Mouse (Mus musculus) liver, adult 2 months (tissue): ENCODE data around the gene Mrps36. TPM values are rescaled to one million over a fixed set of nuclear protein-coding genes. Genes with fewer than 3 reads are reported as not detected.

Source experiments
- DNase-seq: peaks from one replicate; pipeline ENCODE4 v3.0.0-alpha.2; 2011; ENCODE audit warnings: low read depth, low spot score; ENCODE audit errors: extremely low read depth
- H3K27ac ChIP-seq: fragments of 200-500 bp; replicated peaks from 2 replicates; pipeline ENCODE4 v1.5.1; 2012; ENCODE audit warnings: low read depth, mild to moderate bottlenecking, control low read depth, inconsistent platforms, low read length; ENCODE audit not compliant: insufficient read depth
- H3K27me3 ChIP-seq: fragments of 200-500 bp; 2 replicates; pipeline ENCODE4 v1.6.1; 2012; ENCODE audit warnings: mild to moderate bottlenecking, moderate library complexity, low read length, inconsistent platforms; ENCODE audit not compliant: control insufficient read depth, insufficient read depth
- H3K36me3 ChIP-seq: fragments of 200-500 bp; 2 replicates; pipeline ENCODE4 v1.6.1; 2012; ENCODE audit warnings: low read length, inconsistent platforms; ENCODE audit not compliant: control insufficient read depth, insufficient read depth
- H3K4me1 ChIP-seq: fragments of 200-500 bp; 2 replicates; pipeline ENCODE4 v1.6.1; 2011; ENCODE audit warnings: low read length; ENCODE audit not compliant: control insufficient read depth, insufficient read depth
- H3K4me3 ChIP-seq: fragments of 200-500 bp; 2 replicates; pipeline ENCODE4 v1.5.1; 2011; ENCODE audit warnings: low read depth, mild to moderate bottlenecking, control low read depth, low read length, moderate library complexity; ENCODE audit not compliant: insufficient read depth
- H3K79me2 ChIP-seq: fragments of 200-500 bp; 2 replicates; pipeline ENCODE4 v1.6.1; 2012; ENCODE audit warnings: inconsistent platforms, mild to moderate bottlenecking, low read length, moderate library complexity; ENCODE audit not compliant: control insufficient read depth, insufficient read depth
- H3K9ac ChIP-seq: fragments of 200-500 bp; 2 replicates; pipeline ENCODE4 v1.6.1; 2012; ENCODE audit warnings: low read depth, mild to moderate bottlenecking, control low read depth, inconsistent platforms, low read length
- CTCF ChIP-seq: fragments of 200-500 bp; IDR thresholded peaks from 2 replicates; pipeline ENCODE4 v1.5.1; 2011; ENCODE audit warnings: low read depth, low read length, control low read depth
- POLR2A ChIP-seq: fragments of 200-500 bp; IDR thresholded peaks from 2 replicates; pipeline ENCODE4 v1.6.1; 2011; ENCODE audit warnings: low read length, control low read depth; ENCODE audit not compliant: insufficient read depth; ENCODE audit errors: extremely low read depth
- WGBS: fragments of 180-500 bp; shearing (Covaris S2); methylation state at CpG from one replicate; pipeline ENCODE4 v1.1.7; 2018; 5-methylcytosine and 5-hydroxymethylcytosine counted together
- polyA plus RNA-seq: library from polyadenylated mRNA; depleted of rRNA; stranded (reverse); fragments of >200 nt; gene quantifications from 2 replicates; pipeline ENCODE4 v1.2.3, GENCODE M21; 2012; rRNA removed
- total RNA-seq: library from RNA; depleted of rRNA; stranded (reverse); fragments of >200 nt; gene quantifications from 2 replicates; pipeline ENCODE4 v1.2.3, GENCODE M21; 2014; rRNA removed

The Mrps36 gene
- total and polyA plus RNA-seq, 2 experiments = 14.7 to 30.4 TPM

GRCm38 (mm10) chr13:100697541-100697940 is 46.9 kb downstream of the Mrps36 start:
- no peak for TF ChIP-seq CTCF
- no peak for TF ChIP-seq POLR2A
- Histone ChIP-seq H3K4me1 (no peaks in the 10 kb centered on the region), H3K79me2 (no peaks in the 10 kb centered on the region), H3K27me3 (no peaks in the 10 kb centered on the region), H3K9ac (no peak overlapping the region), H3K27ac (no peak overlapping the region), H3K36me3 (peaks cover 41% of the 10 kb centered on the region), H3K4me3 (no peak overlapping the region)
- DNase-seq = peak; percentile 5
- WGBS = 81% methylated on average over 3 of the region's 3 CpGs

GRCm38 (mm10) chr13:100687513-100687912 is 56.9 kb downstream of the Mrps36 start:
- Histone ChIP-seq H3K27ac (no peak overlapping the region), H3K4me3 (no peak overlapping the region), H3K4me1 (no peaks in the 10 kb centered on the region), H3K9ac (no peak overlapping the region), H3K27me3 (no peaks in the 10 kb centered on the region), H3K36me3 (peaks cover 24% of the 10 kb centered on the region), H3K79me2 (no peaks in the 10 kb centered on the region)
- DNase-seq = no peak
- no peak for TF ChIP-seq POLR2A
- no peak for TF ChIP-seq CTCF
- 76% methylated on average over 7 of the region's 7 CpGs for WGBS

Other genes with a start within 250 kb of the Mrps36 start
- gene Ocln, start 191.9 kb downstream of the Mrps36 start, total RNA-seq = 51.9 and 52.3 TPM in 2 replicates
- 6.1 and 7.3 TPM in 2 replicates for gene Ocln, start 191.9 kb downstream of the Mrps36 start, polyA plus RNA-seq
- 6.2 and 9.5 TPM in 2 replicates for gene Marveld2, start 127.7 kb downstream of the Mrps36 start, total RNA-seq
- gene Marveld2, start 127.7 kb downstream of the Mrps36 start, polyA plus RNA-seq = 6.4 and 8.6 TPM in 2 replicates
- 46.4 and 52.1 TPM in 2 replicates for gene Ak6, start 93.7 kb downstream of the Mrps36 start, total RNA-seq
- 20.3 and 20.9 TPM in 2 replicates for gene Ak6, start 93.7 kb downstream of the Mrps36 start, polyA plus RNA-seq
- gene Rad17, start 93.6 kb downstream of the Mrps36 start, total RNA-seq = 10.1 and 12.5 TPM in 2 replicates
- gene Rad17, start 93.6 kb downstream of the Mrps36 start, polyA plus RNA-seq = 1.8 and 2.5 TPM in 2 replicates
- gene Taf9, start 93.1 kb downstream of the Mrps36 start, total RNA-seq = 2.1 and 2.5 TPM in 2 replicates
- gene Taf9, start 93.1 kb downstream of the Mrps36 start, polyA plus RNA-seq = 0.67 and 0.76 TPM in 2 replicates
- gene Ccdc125, start 74.9 kb downstream of the Mrps36 start, total RNA-seq = 2.8 and 4.0 TPM in 2 replicates
- gene Ccdc125, start 74.9 kb downstream of the Mrps36 start, polyA plus RNA-seq = 1.7 and 2.2 TPM in 2 replicates
- 13.1 and 15.1 TPM in 2 replicates for gene Cdk7, start 13.7 kb downstream of the Mrps36 start, total RNA-seq
- gene Cdk7, start 13.7 kb downstream of the Mrps36 start, polyA plus RNA-seq = 7.0 and 8.5 TPM in 2 replicates
- 0.34 TPM in 1 of 2 replicates, not detected in the other for gene Cenph, start 31.2 kb upstream of the Mrps36 start, total RNA-seq
- 0.17 TPM in 1 of 2 replicates, not detected in the other for gene Cenph, start 31.2 kb upstream of the Mrps36 start, polyA plus RNA-seq
- 0.37 and 2.2 TPM in 2 replicates for gene Ccnb1, start 41.9 kb upstream of the Mrps36 start, total RNA-seq
- 0.16 and 0.26 TPM in 2 replicates for gene Ccnb1, start 41.9 kb upstream of the Mrps36 start, polyA plus RNA-seq
- gene Slc30a5, start 88.8 kb upstream of the Mrps36 start, total RNA-seq = 36.0 and 38.1 TPM in 2 replicates
- 14.5 and 15.6 TPM in 2 replicates for gene Slc30a5, start 88.8 kb upstream of the Mrps36 start, polyA plus RNA-seq